Mouse (Mus musculus) brain, embryonic 14.5 days (tissue): Measurements from ENCODE around the gene Pus10.

Source experiments
- CTCF ChIP-seq: fragments of 200-500 bp; IDR thresholded peaks from 2 replicates; pipeline ENCODE4 v1.5.1; 2012; ENCODE audit warnings: inconsistent platforms, mild to moderate bottlenecking, moderate library complexity, borderline replicate concordance; ENCODE audit not compliant: insufficient read depth, insufficient read length; ENCODE audit errors: extremely low read depth
- POLR2A ChIP-seq: fragments of 200-500 bp; IDR thresholded peaks from 2 replicates; pipeline ENCODE4 v1.6.1; 2012; ENCODE audit warnings: mild to moderate bottlenecking, inconsistent platforms, borderline replicate concordance; ENCODE audit not compliant: poor library complexity, insufficient read depth, insufficient read length, severe bottlenecking; ENCODE audit errors: extremely low read depth

GRCm38 (mm10) chr11:23634573-23634972, 30.9 kb upstream of the Pus10 start:
- no peak for TF ChIP-seq POLR2A
- no peak for TF ChIP-seq CTCF
